Mouse (Mus musculus) MEL (cell line): Measurements from ENCODE around the gene Nr4a1. TPM values are rescaled to one million over a fixed set of nuclear protein-coding genes. Genes with fewer than 3 reads are reported as not detected.

Source experiments
- DNase-seq: peaks from one replicate; pipeline ENCODE4 v3.0.0; 2011; ENCODE audit warnings: low read depth, low spot score
- H3K27ac ChIP-seq: 2 replicates; pipeline ENCODE4 v1.5.1; 2012; ENCODE audit warnings: low read depth, mild to moderate bottlenecking, control low read depth, low read length, moderate library complexity; ENCODE audit not compliant: control insufficient read depth
- H3K27me3 ChIP-seq, 2 experiments: fragments of 150-350 bp in 1 of 2; sonication (generic) in 1 of 2; 2 replicates each; pipeline ENCODE4 v1.6.1; 2012; ENCODE audit warnings: low read length in 2 of 2, mild to moderate bottlenecking in 2 of 2, improper control_type of control experiment in 1 of 2, moderate library complexity in 1 of 2; ENCODE audit not compliant: insufficient read depth in 2 of 2, control insufficient read depth in 1 of 2
- H3K36me3 ChIP-seq, 2 experiments: 2 replicates each; pipeline ENCODE4 v1.6.1; 2012 to 2014; ENCODE audit warnings: low read length in 2 of 2, improper control_type of control experiment in 1 of 2, inconsistent platforms in 1 of 2, mild to moderate bottlenecking in 1 of 2; ENCODE audit not compliant: insufficient read depth in 2 of 2, control insufficient read depth in 1 of 2
- H3K4me1 ChIP-seq, 2 experiments: fragments of 150-350 bp in 1 of 2; sonication (generic) in 1 of 2; 2 replicates each; pipeline ENCODE4 v1.6.1; 2012; ENCODE audit warnings: low read length in 2 of 2, improper control_type of control experiment in 1 of 2, mild to moderate bottlenecking in 1 of 2; ENCODE audit not compliant: insufficient read depth in 2 of 2, control insufficient read depth in 1 of 2
- H3K4me3 ChIP-seq, 2 experiments: fragments of 150-350 bp in 1 of 2; sonication (generic) in 1 of 2; 2 replicates each; pipeline ENCODE4 v1.5.1; 2012; ENCODE audit warnings: low read depth in 2 of 2, low read length in 2 of 2, mild to moderate bottlenecking in 2 of 2, moderate library complexity in 2 of 2, control low read depth in 1 of 2, improper control_type of control experiment in 1 of 2; ENCODE audit not compliant: control insufficient read depth in 1 of 2, insufficient read depth in 1 of 2
- H3K79me2 ChIP-seq: 2 replicates; pipeline ENCODE4 v1.6.1; 2012; ENCODE audit warnings: mild to moderate bottlenecking, low read length, moderate library complexity; ENCODE audit not compliant: control insufficient read depth, poor library complexity, insufficient read depth
- H3K9ac ChIP-seq: 2 replicates; pipeline ENCODE4 v1.6.1; 2012; ENCODE audit warnings: low read depth, mild to moderate bottlenecking, control low read depth, low read length, moderate library complexity; ENCODE audit not compliant: control insufficient read depth, poor library complexity, severe bottlenecking
- H3K9me3 ChIP-seq: fragments of 150-350 bp; sonication (generic); replicated peaks from 2 replicates; pipeline ENCODE4 v1.6.1; 2012; ENCODE audit warnings: mild to moderate bottlenecking, low read length, improper control_type of control experiment, moderate library complexity; ENCODE audit not compliant: insufficient read depth
- BHLHE40 ChIP-seq: IDR thresholded peaks from 2 replicates; pipeline ENCODE4 v1.6.1; 2012; ENCODE audit warnings: low read depth, mild to moderate bottlenecking, inconsistent platforms, low read length, improper control_type of control experiment, borderline replicate concordance
- CTCF ChIP-seq, 3 experiments: IDR thresholded peaks in 2 of 3; conservative IDR thresholded peaks in 1 of 3; 2 replicates each; pipeline ENCODE4 v1.5.1; 2011 to 2012; ENCODE audit warnings: low read length in 3 of 3, low read depth in 2 of 3, mild to moderate bottlenecking in 2 of 3, improper control_type of control experiment in 1 of 3, inconsistent platforms in 1 of 3, mixed read lengths in 1 of 3, moderate library complexity in 1 of 3; ENCODE audit not compliant: control insufficient read depth in 1 of 3, insufficient read depth in 1 of 3, poor library complexity in 1 of 3, severe bottlenecking in 1 of 3
- ELF1 ChIP-seq: IDR thresholded peaks from 2 replicates; pipeline ENCODE4 v1.6.1; 2014; ENCODE audit warnings: low read depth, mild to moderate bottlenecking, inconsistent platforms, low read length, improper control_type of control experiment, moderate library complexity
- EP300 ChIP-seq, 2 experiments: IDR thresholded peaks; 2 replicates each; pipeline ENCODE4 v1.6.1; 2011; ENCODE audit warnings: improper control_type of control experiment in 2 of 2, low read length in 2 of 2, low read depth in 1 of 2, mild to moderate bottlenecking in 1 of 2
- GABPA ChIP-seq: IDR thresholded peaks from 2 replicates; pipeline ENCODE4 v1.6.1; 2012; ENCODE audit warnings: low read depth, mild to moderate bottlenecking, inconsistent platforms, low read length, improper control_type of control experiment, moderate library complexity
- GATA1 ChIP-seq: IDR thresholded peaks from 2 replicates; pipeline ENCODE4 v1.6.1; 2011; ENCODE audit warnings: low read depth, low read length, improper control_type of control experiment
- JUND ChIP-seq: IDR thresholded peaks from 2 replicates; pipeline ENCODE4 v1.6.1; 2011; ENCODE audit warnings: low read depth, mild to moderate bottlenecking, improper control_type of control experiment, low read length
- MAX ChIP-seq: IDR thresholded peaks from 2 replicates; pipeline ENCODE4 v1.6.1; 2011; ENCODE audit warnings: low read length, improper control_type of control experiment
- MXI1 ChIP-seq: IDR thresholded peaks from 2 replicates; pipeline ENCODE4 v1.6.1; 2011; ENCODE audit warnings: mild to moderate bottlenecking, low read depth, low read length, improper control_type of control experiment
- POLR2A ChIP-seq, 2 experiments: IDR thresholded peaks; 2 replicates each; pipeline ENCODE4 v1.6.1; 2011 to 2012; ENCODE audit warnings: low read length in 2 of 2, mild to moderate bottlenecking in 2 of 2, control low read depth in 1 of 2, improper control_type of control experiment in 1 of 2, low read depth in 1 of 2, moderate library complexity in 1 of 2; ENCODE audit not compliant: control insufficient read depth in 1 of 2, insufficient read depth in 1 of 2, poor library complexity in 1 of 2
- POLR2AphosphoS2 ChIP-seq: IDR thresholded peaks from 2 replicates; pipeline ENCODE4 v1.6.1; 2011; ENCODE audit warnings: low read length, improper control_type of control experiment
- RAD21 ChIP-seq: IDR thresholded peaks from 2 replicates; pipeline ENCODE4 v1.6.1; 2011; ENCODE audit warnings: mild to moderate bottlenecking, low read depth, low read length, improper control_type of control experiment
- RCOR1 ChIP-seq: IDR thresholded peaks from 2 replicates; pipeline ENCODE4 v1.6.1; 2012; ENCODE audit warnings: low read depth, mild to moderate bottlenecking, inconsistent platforms, low read length, improper control_type of control experiment
- SMC3 ChIP-seq: IDR thresholded peaks from 2 replicates; pipeline ENCODE4 v1.6.1; 2011; ENCODE audit warnings: low read depth, low read length, improper control_type of control experiment
- TAL1 ChIP-seq: IDR thresholded peaks from 2 replicates; pipeline ENCODE4 v1.6.1; 2012; ENCODE audit warnings: mild to moderate bottlenecking, inconsistent platforms, low read length, moderate library complexity, mixed read lengths
- TCF12 ChIP-seq: IDR thresholded peaks from 2 replicates; pipeline ENCODE4 v1.6.1; 2014; ENCODE audit warnings: low read depth, mild to moderate bottlenecking, inconsistent platforms, low read length, improper control_type of control experiment, moderate library complexity
- USF1 ChIP-seq: IDR thresholded peaks from 2 replicates; pipeline ENCODE4 v1.6.1; 2014; ENCODE audit warnings: low read depth, mild to moderate bottlenecking, inconsistent platforms, low read length, improper control_type of control experiment, moderate library complexity
- USF2 ChIP-seq, 2 experiments: IDR thresholded peaks; 2 replicates each; pipeline ENCODE4 v1.6.1; 2011 to 2012; ENCODE audit warnings: improper control_type of control experiment in 2 of 2, low read length in 2 of 2, borderline replicate concordance in 1 of 2, inconsistent platforms in 1 of 2, low read depth in 1 of 2, mild to moderate bottlenecking in 1 of 2; ENCODE audit not compliant: insufficient read depth in 1 of 2
- ZC3H11A ChIP-seq: IDR thresholded peaks from 2 replicates; pipeline ENCODE4 v1.6.1; 2012; ENCODE audit warnings: low read depth, mild to moderate bottlenecking, inconsistent platforms, low read length, improper control_type of control experiment
- ZKSCAN1 ChIP-seq: IDR thresholded peaks from 2 replicates; pipeline ENCODE4 v1.6.1; 2012; ENCODE audit warnings: low read depth, mild to moderate bottlenecking, inconsistent platforms, low read length, improper control_type of control experiment, moderate library complexity
- ZMIZ1 ChIP-seq: IDR thresholded peaks from 2 replicates; pipeline ENCODE4 v1.6.1; 2012; ENCODE audit warnings: low read depth, mild to moderate bottlenecking, inconsistent platforms, low read length, improper control_type of control experiment, moderate library complexity
- polyA plus RNA-seq, 2 experiments: library from polyadenylated mRNA; stranded (reverse) in 1 of 2; unstranded in 1 of 2; fragments of >175 nt in 1 of 2; fragments of >200 nt in 1 of 2; gene quantifications; 2 replicates each; pipeline versions ENCODE4 v1.2.1 to v1.2.4; 2012; ENCODE audit warnings: low replicate concordance in 2 of 2, low read depth in 1 of 2; ENCODE audit not compliant: insufficient read length in 2 of 2, insufficient read depth in 1 of 2, missing spikeins in 1 of 2
- total RNA-seq: library from RNA; depleted of rRNA; stranded (reverse); fragments of 300-350 nt; gene quantifications from 2 replicates; pipeline ENCODE4 v1.2.3, GENCODE M21; 2012

Gene Nr4a1
- total and polyA plus RNA-seq, 3 experiments = 2.0 to 12.8 TPM; not detected in 1

- DNase-seq = no peak
- no peak overlapping the region for H3K27ac ChIP-seq
- no peak overlapping the region for H3K9ac ChIP-seq
- TF ChIP-seq POLR2A (IDR thresholded peaks at IDR 0.05; ENCODE audit: control insufficient read depth in 1 of 2, insufficient read depth in 1 of 2, low read depth in 1 of 2, low read length in 2 of 2, poor library complexity in 1 of 2) (no peak), MAX (no peak), BHLHE40 (no peak), POLR2AphosphoS2 (no peak), RCOR1 (no peak), USF2 (IDR thresholded peaks at IDR 0.05; ENCODE audit: borderline replicate concordance in 1 of 2, insufficient read depth in 1 of 2, low read depth in 1 of 2, low read length in 2 of 2) (no peak), JUND (no peak), TCF12 (no peak), EP300 (IDR thresholded peaks at IDR 0.05; ENCODE audit: low read depth in 1 of 2, low read length in 2 of 2) (no peak), ZKSCAN1 (no peak), USF1 (no peak)
- no peaks in the 10 kb centered on the region for H3K79me2 ChIP-seq
- H3K27me3 ChIP-seq = no peaks in the 10 kb centered on the region
- no peaks in the 10 kb centered on the region; a peak in 1 of 4 replicates for H3K36me3 ChIP-seq
- H3K4me1 ChIP-seq = no peaks in the 10 kb centered on the region
- no peak overlapping the region for H3K4me3 ChIP-seq
- H3K9me3 ChIP-seq = no peaks in the 10 kb centered on the region
These were observed 18.2 kb upstream of the Nr4a1 start for GRCm38 (mm10) chr15:101235728-101236327.

GRCm38 (mm10) chr15:101236878-101237277 is 17.2 kb upstream of the Nr4a1 start:
- Histone ChIP-seq H3K4me1 (peaks cover 0 to 5% of the 10 kb centered on the region in 2 experiments; a peak in 1 of 4 replicates), H3K79me2 (no peaks in the 10 kb centered on the region), H3K36me3 (no peaks in the 10 kb centered on the region; a peak in 1 of 4 replicates), H3K9me3 (no peaks in the 10 kb centered on the region), H3K9ac (no peak overlapping the region), H3K27me3 (no peaks in the 10 kb centered on the region), H3K4me3 (no peak overlapping the region), H3K27ac (no peak overlapping the region)
- peak; percentile 57 for TF ChIP-seq ZC3H11A
- TF ChIP-seq ZMIZ1 = no peak
- TF ChIP-seq USF1 = no peak
- TF ChIP-seq SMC3 = peak; percentile 88
- peak; percentile 85 to 95 (median 89) for TF ChIP-seq CTCF (IDR thresholded peaks at IDR 0.05 in 2 of 3, conservative IDR thresholded peaks at IDR 0.05 in 1 of 3; ENCODE audit: control insufficient read depth in 1 of 3, insufficient read depth in 1 of 3, low read depth in 2 of 3, low read length in 3 of 3, poor library complexity in 1 of 3, severe bottlenecking in 1 of 3)
- peak; percentile 66; the same call in 1 of the 2 replicates for TF ChIP-seq GATA1
- TF ChIP-seq MXI1 = no peak
- TF ChIP-seq TAL1 = no peak
- TF ChIP-seq ELF1 = no peak
- TF ChIP-seq RAD21 = peak; percentile 71
- TF ChIP-seq GABPA = no peak
- no peak for TF ChIP-seq MAX
- peak; percentile 80 for DNase-seq
